Mouse (Mus musculus) layer of hippocampus, adult 8-10 months (tissue): ENCODE measurements around the gene Gemin7. TPM values are rescaled to one million over a fixed set of nuclear protein-coding genes. Genes with fewer than 3 reads are reported as not detected.
"Not testable (repeated sequence)": the region's sequence is repeated elsewhere in the genome, so short reads cannot be mapped to it uniquely, and the experiment has no call there.

Experiments
- DNase-seq, 2 experiments: peaks; one replicate each; pipeline ENCODE4 v3.0.0; 2022; ENCODE audit warnings: low spot score in 2 of 2
- total RNA-seq, 4 experiments: library from RNA; stranded (reverse); gene quantifications; 2 replicates each; pipeline ENCODE4 v1.2.4; 2022

Gene Gemin7
- 10 to 100 TPM; 43.4 to 54.4 (median 49.2) TPM for total RNA-seq

- DNase-seq: no peak
These were observed at the start of gene Gemin7, which contains the start of gene Zfp296 for GRCm38 (mm10) chr7:19577141-19577852. Gene Gemin7, minus strand, starts transcription at chr7:19577595. Gene Zfp296, plus strand, starts transcription at chr7:19577287.

GRCm38 (mm10) chr7:19623433-19623832, 46.0 kb upstream of the Gemin7 start:
- DNase-seq: no peak

- DNase-seq: no peak
These were observed 44.8 kb upstream of the Gemin7 start for GRCm38 (mm10) chr7:19622241-19622640.

- peak; percentile 67 to 77 for DNase-seq
These were observed 43.4 kb upstream of the Gemin7 start for GRCm38 (mm10) chr7:19620811-19621210.

- peak; percentile 68 to 85 for DNase-seq
These were observed 41.8 kb upstream of the Gemin7 start for GRCm38 (mm10) chr7:19619004-19619801.

GRCm38 (mm10) chr7:19615036-19615577, 37.7 kb upstream of the Gemin7 start:
- DNase-seq: no peak

- no peak for DNase-seq
These were observed 33.6 kb upstream of the Gemin7 start for GRCm38 (mm10) chr7:19610969-19611368.

GRCm38 (mm10) chr7:19609641-19610332, 32.4 kb upstream of the Gemin7 start:
- DNase-seq: no peak

GRCm38 (mm10) chr7:19607291-19607690, 29.9 kb upstream of the Gemin7 start:
- no peak for DNase-seq

- DNase-seq: not testable (repeated sequence)
These were observed 27.3 kb upstream of the Gemin7 start for GRCm38 (mm10) chr7:19604606-19605214.

- DNase-seq: peak; percentile 93
These were observed 26.6 kb upstream of the Gemin7 start, which contains the start of gene Clasrp for GRCm38 (mm10) chr7:19603849-19604605. Gene Clasrp, minus strand, starts transcription at chr7:19604486.

GRCm38 (mm10) chr7:19603055-19603454, 25.7 kb upstream of the Gemin7 start:
- DNase-seq: no peak

- peak; percentile 53 to 81 for DNase-seq
These were observed 23.2 kb upstream of the Gemin7 start for GRCm38 (mm10) chr7:19600562-19600961.

- DNase-seq: no peak
These were observed 15.8 kb upstream of the Gemin7 start for GRCm38 (mm10) chr7:19593061-19593730.

- peak; percentile 78 to 80 for DNase-seq
These were observed 12.5 kb upstream of the Gemin7 start for GRCm38 (mm10) chr7:19589917-19590316.

- peak in 1 of 2 experiments; percentile 56 for DNase-seq
These were observed 11.8 kb upstream of the Gemin7 start for GRCm38 (mm10) chr7:19589207-19589606.

GRCm38 (mm10) chr7:19586269-19586668, 8.9 kb upstream of the Gemin7 start:
- DNase-seq: no peak

- DNase-seq: no peak
These were observed 3.2 kb upstream of the Gemin7 start for GRCm38 (mm10) chr7:19580634-19581033.

GRCm38 (mm10) chr7:19579751-19580150, 2.4 kb upstream of the Gemin7 start:
- no peak for DNase-seq

- no peak for DNase-seq
These were observed 1.0 kb upstream of the Gemin7 start for GRCm38 (mm10) chr7:19578436-19578835.
